Mouse (Mus musculus) olfactory bulb, adult 2 months (tissue): ENCODE results near the gene Jazf1.

Experiments
- CTCF ChIP-seq: fragments of 200-500 bp; IDR thresholded peaks from 2 replicates; pipeline ENCODE4 v1.5.1; 2012; ENCODE audit warnings: low read depth, mild to moderate bottlenecking, low read length, moderate library complexity; ENCODE audit not compliant: insufficient read depth
- POLR2A ChIP-seq: fragments of 200-500 bp; IDR thresholded peaks from 2 replicates; pipeline ENCODE4 v1.6.1; 2012; ENCODE audit warnings: mild to moderate bottlenecking, low read depth, low read length, moderate library complexity; ENCODE audit not compliant: insufficient read depth

- TF ChIP-seq CTCF (no peak), POLR2A (no peak)
Measured at GRCm38 (mm10) chr6:52837792-52838191, 230.6 kb downstream of the Jazf1 start.
